Mouse (Mus musculus) heart, embryonic 13.5 days (tissue): Measurements from ENCODE around the gene Gm28048. TPM values are rescaled to one million over a fixed set of nuclear protein-coding genes. Genes with fewer than 3 reads are reported as not detected.

Experiments used
- ATAC-seq: fragments of 200-750 bp; cut with Nextera tagmentation; 2 replicates; pipeline ENCODE4 v1.8.0; 2017; ENCODE audit warnings: moderate TSS enrichment; ENCODE audit not compliant: insufficient number of reproducible peaks, low FRiP score, low TSS enrichment; ENCODE audit errors: extremely low read depth
- H3K27ac ChIP-seq: fragments of 300-500 bp; sonication (generic); replicated peaks from 2 replicates; pipeline ENCODE4 v1.5.1; 2015; ENCODE audit warnings: moderate library complexity, mild to moderate bottlenecking, inconsistent platforms
- H3K27me3 ChIP-seq: fragments of 300-500 bp; sonication (generic); replicated peaks from 2 replicates; pipeline ENCODE4 v1.6.1; 2015; ENCODE audit warnings: mild to moderate bottlenecking, inconsistent platforms
- H3K36me3 ChIP-seq: fragments of 300-500 bp; sonication (generic); 2 replicates; pipeline ENCODE4 v1.6.1; 2015; ENCODE audit warnings: mild to moderate bottlenecking, inconsistent platforms
- H3K4me1 ChIP-seq: fragments of 300-500 bp; sonication (generic); 2 replicates; pipeline ENCODE4 v1.6.1; 2015; ENCODE audit warnings: inconsistent platforms
- H3K4me2 ChIP-seq: fragments of 300-500 bp; sonication (generic); 2 replicates; pipeline ENCODE4 v1.6.1; 2015; ENCODE audit warnings: inconsistent platforms, mild to moderate bottlenecking, moderate library complexity
- H3K4me3 ChIP-seq: fragments of 300-500 bp; sonication (generic); 2 replicates; pipeline ENCODE4 v1.5.1; 2015; ENCODE audit warnings: moderate library complexity, mild to moderate bottlenecking, inconsistent platforms
- H3K9ac ChIP-seq: fragments of 300-500 bp; sonication (generic); 2 replicates; pipeline ENCODE4 v1.6.1; 2015; ENCODE audit warnings: inconsistent platforms, mild to moderate bottlenecking, moderate library complexity
- H3K9me3 ChIP-seq: fragments of 300-500 bp; sonication (generic); 2 replicates; pipeline ENCODE4 v1.6.1; 2016; ENCODE audit warnings: inconsistent platforms
- WGBS: fragments of 180-500 bp; shearing (Covaris S2); methylation state at CpG from one replicate; pipeline ENCODE4 v1.1.7; 2015; ENCODE audit warnings: mixed read lengths; 5-methylcytosine and 5-hydroxymethylcytosine counted together
- polyA plus RNA-seq: library from polyadenylated mRNA; unstranded; fragments of >200 nt; fragmentation: Nextera tagmentation; extraction: Ambion mirVana; gene quantifications from 2 replicates; pipeline ENCODE4 v1.2.1, GENCODE M21; 2015

The Gm28048 gene
- polyA plus RNA-seq, 1 experiment from 2014 or later = 7.8 TPM

GRCm38 (mm10) chr11:22987357-22987756, 5.5 kb upstream of the Gm28048 start:
- no peak overlapping the region for H3K9ac ChIP-seq
- no peak for ATAC-seq
- 47% methylated on average over 2 of the region's 2 CpGs for WGBS
- no peak overlapping the region for H3K4me2 ChIP-seq
- H3K9me3 ChIP-seq = no peaks in the 10 kb centered on the region
- no peak overlapping the region for H3K4me3 ChIP-seq
- peaks cover 12% of the 10 kb centered on the region for H3K4me1 ChIP-seq
- H3K27ac ChIP-seq = no peak overlapping the region
- H3K27me3 ChIP-seq = no peaks in the 10 kb centered on the region
- H3K36me3 ChIP-seq = no peaks in the 10 kb centered on the region

- no peaks in the 10 kb centered on the region for H3K36me3 ChIP-seq
- 71% methylated on average over 3 of the region's 3 CpGs for WGBS
Observed at GRCm38 (mm10) chr11:22985510-22985909, 3.6 kb upstream of the Gm28048 start.

DNA sequence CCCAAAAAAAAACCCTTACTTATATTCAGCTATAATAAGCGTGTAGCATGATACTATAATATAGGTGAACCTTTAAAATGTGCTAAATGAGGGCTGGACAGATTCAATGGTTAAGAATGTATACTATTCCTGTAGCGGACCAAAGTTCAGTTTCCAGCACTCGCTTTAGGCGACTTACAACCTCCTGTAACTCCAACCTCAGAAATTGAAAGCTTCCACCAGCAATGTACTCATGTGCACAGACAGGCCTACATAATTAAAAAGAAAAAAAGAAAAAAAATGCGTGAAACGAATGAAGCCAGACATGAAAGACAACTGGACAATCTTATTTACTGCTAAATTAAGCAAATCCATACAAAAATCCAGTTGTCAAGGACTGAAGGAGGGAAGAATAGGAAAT, 956 bp upstream of the Gm28048 start:
- Histone ChIP-seq H3K4me2 (peak overlapping the region; percentile 76), H3K4me1 (peaks cover 15% of the 10 kb centered on the region), H3K9me3 (no peaks in the 10 kb centered on the region), H3K9ac (no peak overlapping the region), H3K36me3 (peaks cover 12% of the 10 kb centered on the region), H3K27me3 (no peaks in the 10 kb centered on the region), H3K4me3 (no peak overlapping the region), H3K27ac (no peak overlapping the region)
- 70% methylated on average over 6 of the region's 6 CpGs for WGBS
- ATAC-seq = no peak

More at GRCm38 (mm10) chr11:22985510-22985909, 3.6 kb upstream of the Gm28048 start:
- Histone ChIP-seq H3K27ac (no peak overlapping the region), H3K4me2 (no peak overlapping the region), H3K4me3 (no peak overlapping the region), H3K9ac (no peak overlapping the region), H3K27me3 (no peaks in the 10 kb centered on the region), H3K4me1 (peaks cover 10% of the 10 kb centered on the region), H3K9me3 (no peaks in the 10 kb centered on the region)
- no peak for ATAC-seq

DNA sequence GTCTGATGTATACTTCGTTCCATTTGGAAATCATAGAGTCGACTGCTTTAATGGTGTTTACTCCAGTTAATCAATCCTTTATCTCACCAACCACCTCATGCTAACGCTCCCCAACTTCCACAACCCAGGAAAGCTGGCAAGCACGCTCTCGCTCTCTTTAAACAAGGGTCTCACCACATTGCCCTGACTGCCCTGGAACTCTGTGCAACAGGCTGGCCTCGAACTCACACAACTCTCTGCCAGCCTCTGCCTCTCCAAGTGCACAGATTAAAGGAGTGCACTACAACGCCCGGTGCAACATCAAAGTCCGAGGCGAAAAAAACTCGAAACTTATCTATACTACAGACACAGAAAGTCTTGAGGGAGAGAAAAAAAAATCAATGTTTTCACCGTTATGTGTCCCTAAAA, 343 bp downstream of the Gm28048 start:
- ATAC-seq = peak; percentile 32; the same call in 1 of the 2 replicates
- peak overlapping the region; percentile 82 for H3K9ac ChIP-seq
- 2% methylated on average over 12 of the region's 12 CpGs for WGBS
- peaks cover 20% of the 10 kb centered on the region for H3K4me1 ChIP-seq
- peak overlapping the region; percentile 76 for H3K4me2 ChIP-seq
- no peaks in the 10 kb centered on the region for H3K27me3 ChIP-seq
- peak overlapping the region; percentile 97 for H3K27ac ChIP-seq
- H3K4me3 ChIP-seq = peak overlapping the region; percentile 68
- no peaks in the 10 kb centered on the region for H3K9me3 ChIP-seq
- H3K36me3 ChIP-seq = peaks cover 25% of the 10 kb centered on the region

DNA sequence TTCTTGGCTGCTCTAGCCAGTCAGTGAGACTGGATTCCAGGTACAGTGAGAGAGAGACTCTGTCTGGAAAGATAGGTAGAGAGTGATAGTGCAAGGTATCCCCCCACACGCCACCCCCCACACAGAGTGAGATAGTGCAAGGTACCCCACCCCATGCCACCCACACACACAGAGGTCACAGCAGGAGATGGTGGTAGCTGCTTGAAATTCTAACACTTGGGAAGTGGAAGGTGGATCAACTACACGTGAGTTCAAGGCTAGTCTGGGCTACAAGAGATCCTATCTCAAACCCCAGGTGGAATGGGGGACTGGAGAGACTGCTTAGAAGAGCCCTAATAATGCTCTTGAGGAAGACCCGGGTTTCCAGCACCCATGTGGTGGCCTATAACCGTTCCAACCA, 849 bp downstream of the Gm28048 start:
- peaks cover 30% of the 10 kb centered on the region for H3K36me3 ChIP-seq
- no peaks in the 10 kb centered on the region for H3K27me3 ChIP-seq
- no peak for ATAC-seq
- peak overlapping the region; percentile 82 for H3K9ac ChIP-seq
- H3K4me3 ChIP-seq = peak overlapping the region; percentile 68
- peak overlapping the region; percentile 76 for H3K4me2 ChIP-seq
- H3K4me1 ChIP-seq = peaks cover 25% of the 10 kb centered on the region
- peak overlapping the region; percentile 97 for H3K27ac ChIP-seq
- H3K9me3 ChIP-seq = no peaks in the 10 kb centered on the region
- WGBS = 31% methylated on average over 4 of the region's 4 CpGs

DNA sequence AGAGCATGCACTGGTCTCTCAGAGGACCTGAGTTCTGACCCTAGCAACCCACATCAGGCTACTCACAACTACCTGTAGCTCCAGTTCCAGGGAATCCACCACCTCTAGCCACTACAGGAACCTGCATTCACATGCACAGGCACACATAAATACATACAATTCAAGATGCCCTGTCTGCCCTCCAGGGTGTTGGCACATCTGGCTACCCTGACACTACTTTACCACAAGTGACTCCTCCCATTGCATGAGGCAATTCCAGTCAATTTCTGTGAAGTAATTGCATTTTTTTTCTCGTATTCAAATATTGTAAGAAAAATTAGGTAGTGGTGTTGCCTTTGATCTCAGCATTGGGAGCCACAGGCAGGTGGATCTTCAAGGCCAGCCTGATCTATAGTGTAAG, 2.7 kb downstream of the Gm28048 start:
- Histone ChIP-seq H3K9me3 (no peaks in the 10 kb centered on the region), H3K4me1 (peaks cover 38% of the 10 kb centered on the region), H3K4me2 (no peak overlapping the region), H3K27me3 (no peaks in the 10 kb centered on the region), H3K27ac (no peak overlapping the region), H3K36me3 (peaks cover 36% of the 10 kb centered on the region), H3K9ac (no peak overlapping the region), H3K4me3 (no peak overlapping the region)
- no peak for ATAC-seq
- 76% methylated on average over 1 of the region's 1 CpGs for WGBS

DNA sequence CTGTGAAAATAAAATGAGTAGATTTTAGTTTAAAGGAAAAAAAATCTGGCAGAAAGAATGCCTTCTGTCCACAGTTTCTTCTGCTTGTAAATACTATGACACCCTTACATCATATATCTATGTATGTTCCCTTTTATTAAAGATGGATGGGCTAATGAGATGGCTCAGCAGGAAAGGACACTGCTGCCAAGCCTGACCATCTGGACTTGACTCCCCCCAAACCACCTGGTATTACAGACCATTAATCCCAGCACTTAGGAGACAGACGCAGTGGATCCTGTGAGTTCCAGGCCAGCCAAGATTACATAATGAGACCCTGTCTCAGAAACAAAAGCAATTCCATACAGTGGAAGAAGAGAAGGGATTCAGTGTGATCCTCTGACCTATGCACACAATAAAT, 3.2 kb downstream of the Gm28048 start:
- H3K4me1 ChIP-seq = peaks cover 42% of the 10 kb centered on the region
- no peaks in the 10 kb centered on the region for H3K27me3 ChIP-seq
- ATAC-seq = no peak
- no peak overlapping the region for H3K4me3 ChIP-seq
- WGBS = 73% methylated on average over 1 of the region's 1 CpGs
- no peaks in the 10 kb centered on the region for H3K9me3 ChIP-seq
- H3K4me2 ChIP-seq = no peak overlapping the region
- H3K9ac ChIP-seq = no peak overlapping the region
- no peak overlapping the region for H3K27ac ChIP-seq
- H3K36me3 ChIP-seq = peaks cover 41% of the 10 kb centered on the region

DNA sequence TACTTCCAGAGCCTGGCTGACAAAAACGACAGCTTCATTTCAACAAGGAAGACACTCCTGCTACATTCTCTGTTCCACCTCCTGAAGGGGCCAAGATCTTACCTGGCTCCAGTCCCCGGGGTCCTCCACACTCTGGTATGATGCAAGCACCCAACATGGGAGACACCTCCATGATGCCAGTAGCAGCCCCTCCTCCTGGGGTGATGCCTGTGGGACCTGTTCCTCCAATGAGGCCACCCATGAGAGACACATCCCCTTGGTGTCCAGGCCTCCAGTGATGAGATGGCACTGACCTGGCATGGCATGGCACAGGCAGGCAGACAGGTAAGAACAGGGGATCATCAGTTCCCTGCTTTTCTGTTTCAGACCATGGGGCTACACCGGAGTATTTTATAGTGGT, 3.7 kb downstream of the Gm28048 start:
- H3K4me2 ChIP-seq = no peak overlapping the region
- peaks cover 46% of the 10 kb centered on the region for H3K36me3 ChIP-seq
- peaks cover 4% of the 10 kb centered on the region for H3K9me3 ChIP-seq
- no peak for ATAC-seq
- no peak overlapping the region for H3K9ac ChIP-seq
- H3K4me1 ChIP-seq = peaks cover 42% of the 10 kb centered on the region
- WGBS = 80% methylated on average over 3 of the region's 3 CpGs
- no peaks in the 10 kb centered on the region for H3K27me3 ChIP-seq
- H3K27ac ChIP-seq = no peak overlapping the region
- H3K4me3 ChIP-seq = no peak overlapping the region

GRCm38 (mm10) chr11:22973599-22973998, 8.3 kb downstream of the Gm28048 start:
- Histone ChIP-seq H3K36me3 (peaks cover 65% of the 10 kb centered on the region), H3K4me2 (peak overlapping the region; percentile 74), H3K9me3 (peaks cover 31% of the 10 kb centered on the region), H3K27ac (peak overlapping the region; percentile 80), H3K4me3 (peak overlapping the region; percentile 64), H3K27me3 (no peaks in the 10 kb centered on the region), H3K9ac (peak overlapping the region; percentile 83), H3K4me1 (peaks cover 27% of the 10 kb centered on the region)
- WGBS = 55% methylated on average over 14 of the region's 14 CpGs
- ATAC-seq = no peak

DNA sequence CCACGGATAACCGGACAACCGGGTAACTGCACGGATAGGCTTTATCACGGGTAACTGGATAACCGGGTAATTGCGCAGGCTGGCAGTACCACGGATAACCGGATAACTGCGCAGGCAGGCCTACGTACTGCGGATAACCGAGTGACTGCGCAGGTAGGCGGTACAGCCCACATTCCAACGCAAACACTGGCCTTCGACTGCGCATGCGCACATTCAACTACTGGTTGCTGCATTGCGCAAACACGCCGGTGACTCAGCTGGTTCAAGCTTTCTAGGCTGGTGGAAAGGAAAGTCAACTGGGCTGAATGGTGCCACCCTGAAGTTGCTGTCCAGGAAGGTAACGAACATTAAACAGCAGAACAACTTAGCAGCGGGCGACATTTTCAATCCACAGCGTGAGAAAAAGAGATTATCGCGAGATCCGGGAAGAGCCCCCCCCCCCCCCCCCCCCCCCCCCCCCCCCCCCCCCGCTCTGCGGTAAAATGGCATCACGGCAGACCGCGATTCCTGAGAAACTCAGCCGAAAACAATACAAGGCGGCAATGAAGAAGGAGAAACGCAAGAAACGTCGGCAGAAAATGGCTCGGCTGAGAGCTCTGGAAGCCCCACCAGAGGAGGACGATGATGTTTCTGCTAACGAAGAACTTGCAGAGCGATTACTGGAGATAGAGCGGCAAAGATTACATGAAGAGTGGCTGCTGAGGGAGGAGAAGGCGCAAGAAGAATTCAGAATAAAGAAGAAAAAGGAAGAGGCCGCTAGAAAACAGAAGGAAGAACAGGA, 9.0 kb downstream of the Gm28048 start:
- Histone ChIP-seq H3K27ac (peak overlapping the region; percentile 82), H3K4me1 (peaks cover 27% of the 10 kb centered on the region), H3K9me3 (peaks cover 32% of the 10 kb centered on the region), H3K9ac (peak overlapping the region; percentile 83), H3K27me3 (no peaks in the 10 kb centered on the region), H3K36me3 (peaks cover 65% of the 10 kb centered on the region), H3K4me3 (peak overlapping the region; percentile 64), H3K4me2 (peak overlapping the region; percentile 84)
- ATAC-seq = no peak; the same call in 1 of the 2 replicates
- 48% methylated on average over 41 of the region's 46 CpGs for WGBS

- peaks cover 65% of the 10 kb centered on the region for H3K36me3 ChIP-seq
- peak within 1 kb of the TSS; percentile 76 for H3K9ac ChIP-seq
- H3K4me2 ChIP-seq = peak within 1 kb of the TSS; percentile 84
- H3K4me3 ChIP-seq = peak within 1 kb of the TSS; percentile 64
- ATAC-seq = peak; percentile 62
- WGBS = 52% methylated on average over 56 of the region's 56 CpGs
- peak within 1 kb of the TSS; percentile 82 for H3K27ac ChIP-seq
- H3K4me1 ChIP-seq = peaks cover 27% of the 10 kb centered on the region
- H3K9me3 ChIP-seq = peaks cover 39% of the 10 kb centered on the region
- H3K27me3 ChIP-seq = no peaks in the 10 kb centered on the region
Observed at GRCm38 (mm10) chr11:22971835-22972709, 9.8 kb downstream of the Gm28048 start, which contains the start of gene Zrsr1. TSS of gene Zrsr1 (plus strand) at chr11:22972005.
